Comparison of ENCODE assay signal across 8 mouse cellular contexts in the genomic region with DNA sequence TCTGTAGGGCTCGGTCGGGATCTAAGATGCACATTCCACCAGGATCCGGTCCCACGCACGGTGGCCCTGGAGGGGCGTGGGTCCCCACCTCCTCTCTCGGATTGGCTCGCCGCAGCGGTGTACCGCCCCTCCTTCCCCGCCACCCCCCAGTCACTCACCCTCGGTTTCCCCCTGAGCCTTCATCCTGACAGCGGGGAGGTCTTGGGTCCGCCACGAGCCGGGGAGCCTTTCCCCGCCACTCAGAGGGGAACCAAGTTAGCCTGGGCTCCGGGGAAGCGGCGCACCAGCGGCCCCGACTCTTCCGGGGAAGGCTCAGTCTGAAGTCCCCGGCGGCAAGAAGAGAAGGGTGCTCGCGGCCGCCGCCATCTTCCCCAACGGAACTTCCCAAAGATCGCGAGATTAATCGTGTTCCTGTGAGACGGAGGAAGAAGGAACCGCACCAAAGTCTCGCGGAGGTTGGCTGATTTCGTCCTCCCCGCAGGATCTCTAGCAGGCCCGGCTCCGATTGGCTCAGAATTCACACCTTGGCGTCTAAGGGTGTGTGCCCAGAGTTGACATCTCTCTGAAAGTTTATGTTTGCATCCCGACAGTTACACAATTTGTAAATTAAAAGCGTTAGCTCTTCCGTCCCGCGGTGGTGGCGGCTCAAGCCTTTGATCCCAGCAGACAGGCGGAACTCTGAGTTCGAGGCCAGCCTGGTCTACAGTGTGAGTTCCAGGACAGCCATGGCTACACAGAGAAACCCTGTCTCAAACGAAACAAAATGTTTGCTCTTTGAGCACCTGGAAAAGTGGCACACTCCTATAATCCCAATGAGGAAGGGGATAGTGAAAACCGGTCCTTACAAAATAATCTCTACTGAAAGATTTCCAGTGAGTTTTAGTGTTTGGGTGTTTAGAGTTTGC. TPM values are rescaled to one million over a fixed set of nuclear protein-coding genes. Genes with fewer than 3 reads are reported as not detected.
A peak's percentile ranks its signal among the peaks of the same experiment; 100 is the strongest.
DNase-seq lines count a peak whose midpoint lies in the region; ATAC-seq and TF ChIP-seq lines count a peak whose summit lies in the region.

Gene Med1 (minus strand): TSS at position 393 of the 905 bp plus-strand sequence.

- WGBS in kidney, embryonic 14.5 days = under 1% methylated on average over 51 of the region's 53 CpGs
- under 1% methylated on average over 52 of the region's 53 CpGs for WGBS in limb, embryonic 15.5 days

- H3K9me3 ChIP-seq in kidney, embryonic 14.5 days (ENCODE audit: control insufficient read depth, low read length) = no peaks in the 10 kb centered on the region
- no peaks in the 10 kb centered on the region for H3K9me3 ChIP-seq in limb, embryonic 15.5 days

- TF ChIP-seq POLR2A in bone marrow macrophage, adult 2 months (IDR thresholded peaks at IDR 0.05; ENCODE audit: borderline replicate concordance, low read depth, low read length) = peak; percentile 2; the same call in 1 of the 2 replicates
- TF ChIP-seq POLR2A in embryonic fibroblast, embryonic 13.5 days (IDR thresholded peaks at IDR 0.05; ENCODE audit: low read depth, low read length) = peak; percentile 81

- H3K27ac ChIP-seq in bone marrow macrophage, adult 2 months (ENCODE audit: insufficient read depth, low read depth, low read length) = peak within 1 kb of the TSS; percentile 68
- H3K27ac ChIP-seq in embryonic fibroblast, embryonic 13.5 days (ENCODE audit: insufficient read depth, low read length) = peak within 1 kb of the TSS; percentile 86
- H3K27ac ChIP-seq in kidney, embryonic 14.5 days (ENCODE audit: low read depth, low read length) = peak within 1 kb of the TSS; percentile 93
- peak within 1 kb of the TSS; percentile 95 for H3K27ac ChIP-seq in limb, embryonic 15.5 days

- no peak for TF ChIP-seq CTCF in bone marrow macrophage, adult 2 months (IDR thresholded peaks at IDR 0.05; ENCODE audit: low read depth, low read length)
- TF ChIP-seq CTCF in embryonic fibroblast, embryonic 13.5 days (IDR thresholded peaks at IDR 0.05; ENCODE audit: borderline replicate concordance, insufficient read depth, low read length) = no peak

- peak within 1 kb of the TSS; percentile 88 for H3K9ac ChIP-seq in kidney, embryonic 14.5 days (ENCODE audit: low read depth, low read length)
- H3K9ac ChIP-seq in limb, embryonic 15.5 days = peak within 1 kb of the TSS; percentile 91

- H3K4me1 ChIP-seq in bone marrow macrophage, adult 2 months (ENCODE audit: control insufficient read depth, insufficient read depth, low read length) = peaks cover 6% of the 10 kb centered on the region
- H3K4me1 ChIP-seq in embryonic fibroblast, embryonic 13.5 days (ENCODE audit: control insufficient read depth, insufficient read depth, low read length) = no peaks in the 10 kb centered on the region; the same call in 1 of the 2 replicates
- peaks cover 6% of the 10 kb centered on the region for H3K4me1 ChIP-seq in kidney, embryonic 14.5 days (ENCODE audit: control insufficient read depth, insufficient read depth, low read length)
- H3K4me1 ChIP-seq in limb, embryonic 15.5 days = peaks cover 15% of the 10 kb centered on the region

- peak within 1 kb of the TSS; percentile 91 for H3K4me3 ChIP-seq in bone marrow macrophage, adult 2 months (ENCODE audit: insufficient read depth, low read length)
- H3K4me3 ChIP-seq in embryonic fibroblast, embryonic 13.5 days (ENCODE audit: insufficient read depth, low read length) = peak within 1 kb of the TSS; percentile 92
- peak within 1 kb of the TSS; percentile 92 for H3K4me3 ChIP-seq in kidney, embryonic 14.5 days (ENCODE audit: low read length)
- H3K4me3 ChIP-seq in limb, embryonic 15.5 days = peak within 1 kb of the TSS; percentile 87

- no peaks in the 10 kb centered on the region for H3K27me3 ChIP-seq in kidney, embryonic 14.5 days (ENCODE audit: control insufficient read depth, insufficient read depth, low read length)
- no peaks in the 10 kb centered on the region for H3K27me3 ChIP-seq in limb, embryonic 15.5 days

- H3K36me3 ChIP-seq in kidney, embryonic 14.5 days (ENCODE audit: control insufficient read depth, insufficient read depth, low read length) = peaks cover 27% of the 10 kb centered on the region
- H3K36me3 ChIP-seq in limb, embryonic 15.5 days = peaks cover 20% of the 10 kb centered on the region

- DNase-seq in A20 (ENCODE audit: low read depth, low spot score) = peak; percentile 96
- peak; percentile 93 to 95 for DNase-seq in heart, adult 9 months (ENCODE audit: low spot score in 2 of 2)
- peak; percentile 86 to 90 for DNase-seq in monocyte, adult 2 months (ENCODE audit: low read depth in 1 of 2, low spot score in 2 of 2)
- DNase-seq in spleen, postnatal 36 days (ENCODE audit: low spot score in 2 of 2) = peak; percentile 93 to 95

- ATAC-seq in kidney, embryonic 14.5 days (ENCODE audit: low FRiP score, low TSS enrichment) = peak; percentile 97
- ATAC-seq in limb, embryonic 15.5 days (ENCODE audit: insufficient number of reproducible peaks, low FRiP score, low TSS enrichment, low read depth) = peak; percentile 92

- H3K4me2 ChIP-seq in kidney, embryonic 14.5 days (replicated peaks; ENCODE audit: low read depth, low read length) = peak within 1 kb of the TSS; percentile 75
- peak within 1 kb of the TSS; percentile 69 for H3K4me2 ChIP-seq in limb, embryonic 15.5 days

RNA-seq across cellular contexts. Expression of gene Med1, which starts in this region (rescaled TPM):
- 32.5 and 32.7 TPM in 2 replicates for polyA plus RNA-seq in bone marrow macrophage, adult 2 months (2012; ENCODE audit: insufficient read depth, insufficient read length, missing spikeins)
- 52.2 and 59.7 TPM in 2 replicates for polyA plus RNA-seq in embryonic fibroblast, embryonic 13.5 days (2011; ENCODE audit: insufficient read length, low read depth, missing spikeins)
- polyA plus RNA-seq in kidney, embryonic 14.5 days (2014; fragmentation: Nextera tagmentation; extraction: Ambion mirVana) = 62.5 and 76.6 TPM in 2 replicates
- 54.4 and 58.2 TPM in 2 replicates for polyA plus RNA-seq in limb, embryonic 15.5 days (2015; fragmentation: Nextera tagmentation; extraction: Ambion mirVana)

Comparison
In these comparisons a context has a peak if more than half of its experiments do, and no peak if none do; other contexts are left out.
1. Peak in every context shown above with its lines: DNase-seq, ATAC-seq, H3K4me3 ChIP-seq and H3K27ac ChIP-seq.